Mouse (Mus musculus) adipocyte (in vitro differentiated cells): ENCODE data around the gene Cmtr1.
"Not testable (repeated sequence)": the region's sequence is repeated elsewhere in the genome, so short reads cannot be mapped to it uniquely, and the experiment has no call there.

ENCODE experiments used
- DNase-seq: peaks from one replicate; pipeline ENCODE4 v3.0.0-alpha.2; 2016; ENCODE audit warnings: low spot score

Gene Cmtr1

GRCm38 (mm10) chr17:29660076-29660761, at the start of gene Cmtr1:
TSS of gene Cmtr1 (plus strand) at chr17:29660595.
- DNase-seq: peak; percentile 93

GRCm38 (mm10) chr17:29613453-29613852, 46.9 kb upstream of the Cmtr1 start:
- not testable (repeated sequence) for DNase-seq

- peak; percentile 96 for DNase-seq
These were observed 46.0 kb upstream of the Cmtr1 start, which contains the start of the genes Rnf8 and Gm28043 for GRCm38 (mm10) chr17:29614115-29615023. TSS of gene Rnf8 (plus strand) at chr17:29614790. TSS of gene Gm28043 (plus strand) at chr17:29614876.

- peak; percentile 36 for DNase-seq
These were observed 45.3 kb upstream of the Cmtr1 start for GRCm38 (mm10) chr17:29615024-29615551.

GRCm38 (mm10) chr17:29615616-29616015, 44.8 kb upstream of the Cmtr1 start:
- peak; percentile 77 for DNase-seq

- no peak for DNase-seq
These were observed 41.2 kb upstream of the Cmtr1 start for GRCm38 (mm10) chr17:29619231-29619630.

- DNase-seq: no peak
These were observed 36.9 kb upstream of the Cmtr1 start for GRCm38 (mm10) chr17:29623488-29623887.

- no peak for DNase-seq
These were observed 33.1 kb upstream of the Cmtr1 start for GRCm38 (mm10) chr17:29627285-29627684.

GRCm38 (mm10) chr17:29628946-29629345, 31.4 kb upstream of the Cmtr1 start:
- DNase-seq: no peak

- no peak for DNase-seq
These were observed 30.8 kb upstream of the Cmtr1 start for GRCm38 (mm10) chr17:29629620-29630019.

- no peak for DNase-seq
These were observed 28.1 kb upstream of the Cmtr1 start for GRCm38 (mm10) chr17:29632312-29632711.

GRCm38 (mm10) chr17:29635492-29635891, 24.9 kb upstream of the Cmtr1 start:
- DNase-seq: no peak

GRCm38 (mm10) chr17:29636118-29636517, 24.3 kb upstream of the Cmtr1 start:
- peak; percentile 43 for DNase-seq

GRCm38 (mm10) chr17:29637377-29637776, 23.0 kb upstream of the Cmtr1 start:
- DNase-seq: peak; percentile 67

GRCm38 (mm10) chr17:29637895-29638294, 22.5 kb upstream of the Cmtr1 start:
- no peak for DNase-seq

- no peak for DNase-seq
These were observed 19.4 kb upstream of the Cmtr1 start for GRCm38 (mm10) chr17:29640971-29641370.

GRCm38 (mm10) chr17:29642219-29642618, 18.2 kb upstream of the Cmtr1 start:
- no peak for DNase-seq

- DNase-seq: no peak
These were observed 2.1 kb upstream of the Cmtr1 start for GRCm38 (mm10) chr17:29658249-29658648.

GRCm38 (mm10) chr17:29660762-29661391, 482 bp downstream of the Cmtr1 start:
- DNase-seq: no peak

- DNase-seq: no peak
These were observed 1.8 kb downstream of the Cmtr1 start for GRCm38 (mm10) chr17:29662145-29662544.

- no peak for DNase-seq
These were observed 7.9 kb downstream of the Cmtr1 start for GRCm38 (mm10) chr17:29668051-29668986.
